In genomic region chr2:129797709-129798108, GRCm38 (mm10) we compare ENCODE assay signal across 30 mouse cellular contexts.
"Had no signal": no experiment of that assay in that cellular context is flagged by ENCODE, and none has a peak within 500 bp of the region (broad histone marks: within the 10 kb centered on the region; RNA-seq: fewer than 3 reads in every experiment).

No protein-coding gene starts in this region.

- H3K27ac ChIP-seq: heart, embryonic 13.5 days; heart, embryonic 15.5 days; hindbrain, embryonic 10.5 days; hindbrain, embryonic 12.5 days; hindbrain, embryonic 13.5 days; hindbrain, embryonic 14.5 days; hindbrain, embryonic 15.5 days; hindbrain, postnatal 0 days; intestine, embryonic 15.5 days; kidney, embryonic 15.5 days; kidney, postnatal 0 days; layer of hippocampus, adult 2 months; left cerebral cortex, adult 2 months had no signal

- H3K4me3 ChIP-seq: heart, embryonic 12.5 days; heart, embryonic 13.5 days; heart, embryonic 15.5 days; hindbrain, embryonic 10.5 days; hindbrain, embryonic 12.5 days; hindbrain, embryonic 13.5 days; hindbrain, embryonic 15.5 days; intestine, embryonic 15.5 days; kidney, embryonic 15.5 days; layer of hippocampus, adult 2 months; left cerebral cortex, adult 2 months had no signal

- H3K36me3 ChIP-seq: heart, embryonic 12.5 days; heart, embryonic 13.5 days; heart, embryonic 15.5 days; hindbrain, embryonic 12.5 days; hindbrain, embryonic 13.5 days; hindbrain, embryonic 15.5 days; intestine, embryonic 15.5 days had no signal

- H3K27me3 ChIP-seq: heart, embryonic 12.5 days; heart, embryonic 13.5 days; heart, embryonic 15.5 days; hindbrain, embryonic 12.5 days; hindbrain, embryonic 13.5 days; hindbrain, embryonic 15.5 days; intestine, embryonic 15.5 days; kidney, embryonic 15.5 days had no signal

- H3K9ac ChIP-seq: heart, embryonic 12.5 days; heart, embryonic 13.5 days; heart, embryonic 15.5 days; hindbrain, embryonic 12.5 days; hindbrain, embryonic 13.5 days; hindbrain, embryonic 14.5 days; hindbrain, embryonic 15.5 days; intestine, embryonic 15.5 days; kidney, embryonic 15.5 days had no signal

- DNase-seq: heart, postnatal 10 days; heart, postnatal 14 days; heart, postnatal 36 days; heart, postnatal 4 days; kidney, adult 11 months; kidney, adult 18-20 months; kidney, adult 2 months; kidney, adult 8-10 months; kidney, adult 9 months; kidney, postnatal 10 days; kidney, postnatal 14 days; kidney, postnatal 25 days; kidney, postnatal 36 days; kidney, postnatal 4 days; layer of hippocampus, adult 9-11 months; layer of hippocampus, postnatal 36 days had no signal

- H3K9me3 ChIP-seq: hindbrain, embryonic 15.5 days; intestine, embryonic 15.5 days had no signal
